Mouse (Mus musculus) stomach, embryonic 16.5 days (tissue): ENCODE data around the gene Glyr1. TPM values are rescaled to one million over a fixed set of nuclear protein-coding genes. Genes with fewer than 3 reads are reported as not detected.

Experiments
- ATAC-seq: fragments of 200-750 bp; cut with Nextera tagmentation; 2 replicates; pipeline ENCODE4 v1.8.0; 2017; ENCODE audit warnings: moderate number of reproducible peaks, moderate TSS enrichment; ENCODE audit not compliant: insufficient read depth, low FRiP score
- H3K27ac ChIP-seq: fragments of 300-500 bp; sonication (generic); 2 replicates; pipeline ENCODE4 v1.5.1; 2014; ENCODE audit warnings: low read length
- H3K27me3 ChIP-seq: fragments of 300-500 bp; sonication (generic); 2 replicates; pipeline ENCODE4 v1.6.1; 2014; ENCODE audit warnings: low read length, control low read depth, mixed read lengths; ENCODE audit not compliant: control insufficient read depth, insufficient read depth
- H3K36me3 ChIP-seq: fragments of 300-500 bp; sonication (generic); 2 replicates; pipeline ENCODE4 v1.6.1; 2014; ENCODE audit warnings: low read length; ENCODE audit not compliant: control insufficient read depth, insufficient read depth
- H3K4me1 ChIP-seq: fragments of 300-500 bp; sonication (generic); 2 replicates; pipeline ENCODE4 v1.6.1; 2014; ENCODE audit warnings: low read length, control low read depth, mixed read lengths; ENCODE audit not compliant: control insufficient read depth, insufficient read depth
- H3K4me2 ChIP-seq: fragments of 300-500 bp; sonication (generic); 2 replicates; pipeline ENCODE4 v1.6.1; 2014; ENCODE audit warnings: low read depth, low read length, mixed read lengths
- H3K4me3 ChIP-seq: fragments of 300-500 bp; sonication (generic); replicated peaks from 2 replicates; pipeline ENCODE4 v1.5.1; 2014; ENCODE audit warnings: mild to moderate bottlenecking, low read length
- H3K9ac ChIP-seq: fragments of 300-500 bp; sonication (generic); 2 replicates; pipeline ENCODE4 v1.6.1; 2014; ENCODE audit warnings: low read length
- H3K9me3 ChIP-seq: fragments of 300-500 bp; sonication (generic); replicated peaks from 2 replicates; pipeline ENCODE4 v1.6.1; 2016; ENCODE audit warnings: low read length, control low read depth; ENCODE audit not compliant: control insufficient read depth
- WGBS: fragments of 180-500 bp; shearing (Covaris S2); extraction: QIAGEN DNeasy Blood & Tissue Kit; methylation state at CpG from one replicate; pipeline ENCODE4 v1.1.7; 2014; 5-methylcytosine and 5-hydroxymethylcytosine counted together
- polyA plus RNA-seq: library from polyadenylated mRNA; unstranded; fragments of >200 nt; fragmentation: Nextera tagmentation; extraction: Ambion mirVana; gene quantifications from 2 replicates; pipeline ENCODE4 v1.2.1, GENCODE M21; 2015

Gene Glyr1
- polyA plus RNA-seq, 1 experiment from 2014 or later = 139 TPM

- Histone ChIP-seq H3K4me2 (no peak overlapping the region), H3K36me3 (no peaks in the 10 kb centered on the region), H3K9ac (no peak overlapping the region), H3K4me3 (no peak overlapping the region), H3K27me3 (no peaks in the 10 kb centered on the region), H3K27ac (no peak overlapping the region), H3K9me3 (no peaks in the 10 kb centered on the region), H3K4me1 (no peaks in the 10 kb centered on the region)
- no peak for ATAC-seq
- WGBS = 68% methylated on average over 3 of the region's 3 CpGs
Measured at GRCm38 (mm10) chr16:5000611-5001010, 49.1 kb downstream of the Glyr1 start.

DNA sequence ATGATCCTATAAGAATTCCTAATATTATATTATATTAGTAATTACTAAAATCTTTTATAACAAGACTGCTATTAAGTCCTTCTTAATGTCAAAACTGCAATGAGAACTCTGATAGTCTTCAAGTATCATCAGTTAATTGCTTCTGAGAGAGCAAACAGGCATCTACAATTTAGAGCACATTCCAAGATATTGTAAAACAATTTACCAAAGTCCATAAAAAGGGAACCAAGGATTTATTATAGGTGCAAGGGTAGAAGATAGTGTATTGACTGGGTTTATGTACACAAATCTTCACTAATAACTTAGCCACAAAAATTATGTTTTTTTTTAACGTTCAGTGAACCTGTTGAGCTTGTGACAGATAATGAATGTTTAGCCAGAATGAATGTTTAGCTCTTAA lies 50.7 kb downstream of the Glyr1 start:
- ATAC-seq = no peak
- H3K4me2 ChIP-seq = no peak overlapping the region
- no peaks in the 10 kb centered on the region for H3K36me3 ChIP-seq
- no peak overlapping the region for H3K4me3 ChIP-seq
- H3K27me3 ChIP-seq = no peaks in the 10 kb centered on the region
- WGBS = 17% methylated on average over 1 of the region's 1 CpGs
- H3K9me3 ChIP-seq = no peaks in the 10 kb centered on the region
- no peaks in the 10 kb centered on the region for H3K4me1 ChIP-seq
- no peak overlapping the region for H3K9ac ChIP-seq
- no peak overlapping the region for H3K27ac ChIP-seq

DNA sequence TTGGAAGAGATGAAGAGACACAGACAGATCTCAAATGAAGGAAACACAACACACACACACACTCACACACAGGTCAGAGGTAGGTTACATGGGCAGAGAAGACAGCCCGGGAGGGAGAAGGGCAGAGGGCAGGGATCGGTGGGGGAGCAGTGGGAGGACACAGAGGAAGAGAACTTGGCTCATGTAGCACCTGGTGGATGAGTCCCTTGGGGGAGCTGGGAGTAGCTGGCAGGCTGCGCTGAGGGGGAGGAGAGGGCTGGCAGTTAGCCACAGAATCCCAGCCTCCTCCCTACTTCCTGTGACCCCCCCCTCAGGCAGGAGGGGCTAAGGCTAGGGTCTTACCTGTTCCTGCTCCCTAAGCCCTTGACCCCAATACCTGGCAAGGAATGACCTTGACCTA lies 52.1 kb downstream of the Glyr1 start, which contains the start of gene Sept12:
Gene Sept12 (minus strand): TSS at position 300 of the 400 bp plus-strand sequence.
- no peak for ATAC-seq
- H3K9me3 ChIP-seq = no peaks in the 10 kb centered on the region
- 12% methylated on average over 3 of the region's 3 CpGs for WGBS

GRCm38 (mm10) chr16:4993276-4993675 lies 56.4 kb downstream of the Glyr1 start:
- Histone ChIP-seq H3K4me1 (no peaks in the 10 kb centered on the region), H3K36me3 (no peaks in the 10 kb centered on the region), H3K4me2 (no peak overlapping the region), H3K4me3 (no peak overlapping the region), H3K27ac (no peak overlapping the region), H3K9ac (no peak overlapping the region), H3K9me3 (no peaks in the 10 kb centered on the region), H3K27me3 (no peaks in the 10 kb centered on the region)
- 81% methylated on average over 4 of the region's 4 CpGs for whole genome bisulfite sequencing
- no peak for ATAC-seq

More for the DNA sequence above, 52.1 kb downstream of the Glyr1 start, which contains the start of gene Sept12:
- Histone ChIP-seq H3K4me1 (no peaks in the 10 kb centered on the region), H3K27me3 (no peaks in the 10 kb centered on the region), H3K27ac (no peak within 1 kb of the TSS), H3K4me2 (no peak within 1 kb of the TSS), H3K9ac (no peak within 1 kb of the TSS), H3K4me3 (no peak within 1 kb of the TSS), H3K36me3 (no peaks in the 10 kb centered on the region)

DNA sequence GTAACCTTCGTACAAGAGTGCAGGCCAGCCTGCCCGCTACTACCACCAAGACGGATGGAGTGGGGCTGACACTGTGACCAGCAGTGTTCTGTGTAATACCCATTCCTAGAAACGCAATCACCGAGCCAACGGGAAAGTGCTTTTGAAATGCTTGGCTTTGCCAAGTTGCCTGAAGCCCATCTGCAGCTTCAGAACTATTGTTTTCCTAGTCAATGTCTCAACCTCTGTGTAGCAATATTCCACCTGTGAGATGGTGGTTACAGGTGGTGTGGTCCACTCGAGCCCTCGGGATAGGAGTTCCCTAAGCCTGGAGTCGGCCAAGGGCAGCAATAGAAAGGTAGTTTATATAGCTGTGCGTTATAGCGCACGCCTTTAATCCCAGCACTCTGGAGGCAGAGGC lies 64.9 kb downstream of the Glyr1 start:
- Histone ChIP-seq H3K36me3 (no peaks in the 10 kb centered on the region), H3K4me3 (no peak overlapping the region), H3K27me3 (no peaks in the 10 kb centered on the region), H3K4me1 (no peaks in the 10 kb centered on the region), H3K4me2 (no peak overlapping the region), H3K9ac (no peak overlapping the region), H3K27ac (no peak overlapping the region), H3K9me3 (no peaks in the 10 kb centered on the region)
- WGBS = 88% methylated on average over 12 of the region's 12 CpGs
- no peak for ATAC-seq

GRCm38 (mm10) chr16:4979755-4980380 lies 69.8 kb downstream of the Glyr1 start:
- H3K9ac ChIP-seq = no peak overlapping the region
- H3K27ac ChIP-seq = no peak overlapping the region
- ATAC-seq = no peak
- H3K4me1 ChIP-seq = no peaks in the 10 kb centered on the region
- no peak overlapping the region for H3K4me3 ChIP-seq
- 76% methylated on average over 4 of the region's 4 CpGs for WGBS
- H3K4me2 ChIP-seq = no peak overlapping the region
- H3K27me3 ChIP-seq = no peaks in the 10 kb centered on the region
- no peaks in the 10 kb centered on the region for H3K36me3 ChIP-seq
- no peaks in the 10 kb centered on the region for H3K9me3 ChIP-seq

GRCm38 (mm10) chr16:4978275-4979051 lies 71.2 kb downstream of the Glyr1 start:
- ATAC-seq = no peak
- Histone ChIP-seq H3K9ac (no peak overlapping the region), H3K9me3 (no peaks in the 10 kb centered on the region), H3K27ac (no peak overlapping the region), H3K4me2 (no peak overlapping the region), H3K4me3 (no peak overlapping the region), H3K27me3 (no peaks in the 10 kb centered on the region), H3K4me1 (no peaks in the 10 kb centered on the region), H3K36me3 (no peaks in the 10 kb centered on the region)
- WGBS = 44% methylated on average over 5 of the region's 5 CpGs

DNA sequence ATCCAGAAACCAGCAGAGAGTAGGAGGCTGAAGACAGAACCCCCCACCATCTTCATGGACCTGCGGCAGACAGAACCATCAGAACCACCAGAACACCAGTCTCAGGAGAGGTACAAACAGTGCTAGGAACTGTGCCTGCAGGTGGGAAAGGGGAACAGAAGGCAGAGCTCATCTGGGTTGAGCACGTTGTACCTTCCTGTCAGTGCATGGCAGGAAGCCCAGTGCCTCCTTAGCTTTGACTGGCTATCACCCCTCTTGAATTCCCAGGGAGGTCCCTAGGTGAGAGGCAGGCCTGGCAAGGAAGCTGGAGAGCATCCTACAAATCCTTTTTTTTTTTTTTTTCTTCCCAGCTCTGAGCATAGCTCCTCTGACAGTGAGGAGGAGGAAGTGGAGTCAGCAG lies 73.5 kb downstream of the Glyr1 start:
- Histone ChIP-seq H3K9me3 (no peaks in the 10 kb centered on the region), H3K27ac (no peak overlapping the region), H3K36me3 (no peaks in the 10 kb centered on the region), H3K9ac (no peak overlapping the region), H3K27me3 (no peaks in the 10 kb centered on the region), H3K4me1 (no peaks in the 10 kb centered on the region), H3K4me3 (no peak overlapping the region), H3K4me2 (no peak overlapping the region)
- ATAC-seq = no peak
- 71% methylated on average over 2 of the region's 2 CpGs for WGBS

GRCm38 (mm10) chr16:4974521-4974920 lies 75.1 kb downstream of the Glyr1 start:
- no peak overlapping the region for H3K9ac ChIP-seq
- no peak overlapping the region for H3K27ac ChIP-seq
- H3K36me3 ChIP-seq = no peaks in the 10 kb centered on the region
- no peaks in the 10 kb centered on the region for H3K27me3 ChIP-seq
- no peak overlapping the region for H3K4me3 ChIP-seq
- H3K9me3 ChIP-seq = no peaks in the 10 kb centered on the region
- no peak overlapping the region for H3K4me2 ChIP-seq
- no peak for ATAC-seq
- 79% methylated on average over 5 of the region's 5 CpGs for WGBS
- H3K4me1 ChIP-seq = no peaks in the 10 kb centered on the region
